Mouse (Mus musculus) frontal cortex, postnatal 25 days (tissue): Measurements from ENCODE around the gene Tbc1d10a.
A peak's percentile ranks its signal among the peaks of the same experiment; 100 is the strongest.

Experiments
- DNase-seq, 2 experiments: peaks; one replicate each; pipeline ENCODE4 v3.0.0; 2022; ENCODE audit warnings: low spot score in 2 of 2

Gene Tbc1d10a

DNA sequence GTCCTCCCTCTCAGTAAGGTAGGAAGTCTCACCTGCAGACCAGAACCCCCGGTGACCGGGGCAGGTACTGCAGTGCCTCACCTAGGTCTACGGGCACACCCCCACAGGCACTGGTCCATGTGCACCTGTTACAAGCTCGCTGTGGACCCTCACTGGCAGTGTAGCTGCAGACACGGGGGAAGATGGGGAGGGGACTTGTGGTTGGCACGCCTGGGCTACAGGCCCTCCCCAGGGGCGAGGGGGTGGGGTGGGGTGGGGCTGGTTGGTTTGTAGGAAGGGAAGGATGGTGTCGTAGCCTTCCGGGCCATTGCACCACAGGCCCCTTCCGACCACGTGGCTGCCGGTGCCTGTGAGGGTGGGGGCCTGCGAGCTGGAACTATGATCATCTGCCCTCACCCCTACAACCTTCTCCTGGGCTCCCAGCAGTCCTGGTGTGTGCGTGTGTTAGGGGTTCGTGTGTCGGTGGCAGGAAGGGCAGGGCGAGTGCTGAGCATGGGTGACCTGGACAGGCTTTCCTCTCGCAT is 50.9 kb downstream of the Tbc1d10a start:
- DNase-seq = no peak

DNA sequence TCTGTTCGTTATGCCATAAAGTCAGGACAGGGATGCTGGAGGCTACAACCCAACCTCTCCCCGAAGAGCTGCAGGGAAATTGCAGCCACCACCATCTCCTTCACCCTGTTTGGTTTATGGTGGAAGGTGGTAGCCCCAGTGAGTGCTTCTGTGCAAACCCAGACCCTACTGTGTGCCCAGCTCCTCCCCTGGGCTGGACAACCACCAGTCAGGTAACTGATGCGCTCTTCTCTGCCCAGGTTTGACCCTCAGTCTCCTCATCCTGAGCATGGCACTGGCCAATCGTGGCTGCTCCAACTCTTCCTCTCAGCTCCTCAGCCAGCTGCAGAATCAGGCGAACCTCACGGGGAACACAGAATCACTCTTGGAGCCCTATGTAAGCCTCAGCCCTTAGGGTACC is 51.6 kb downstream of the Tbc1d10a start:
- DNase-seq = no peak

DNA sequence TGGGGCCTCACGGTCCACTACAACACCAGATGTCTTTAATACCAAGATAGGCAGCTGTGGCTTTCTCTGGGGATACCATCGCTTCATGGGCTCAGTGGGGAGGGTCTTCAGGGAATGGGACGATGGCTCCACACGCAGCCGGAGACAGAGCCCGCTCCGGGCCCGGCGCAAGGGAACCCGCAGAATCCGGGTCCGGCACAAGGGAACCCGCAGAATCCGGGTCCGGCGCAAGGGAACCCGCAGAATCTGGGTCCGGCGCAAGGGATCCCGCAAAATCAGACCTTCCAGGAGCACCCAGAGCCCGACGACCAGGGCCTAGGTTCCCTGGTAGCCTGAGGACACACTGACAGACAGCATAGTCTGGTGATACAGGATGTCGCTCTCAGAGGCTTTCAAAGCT is 53.1 kb downstream of the Tbc1d10a start:
- DNase-seq = no peak

DNA sequence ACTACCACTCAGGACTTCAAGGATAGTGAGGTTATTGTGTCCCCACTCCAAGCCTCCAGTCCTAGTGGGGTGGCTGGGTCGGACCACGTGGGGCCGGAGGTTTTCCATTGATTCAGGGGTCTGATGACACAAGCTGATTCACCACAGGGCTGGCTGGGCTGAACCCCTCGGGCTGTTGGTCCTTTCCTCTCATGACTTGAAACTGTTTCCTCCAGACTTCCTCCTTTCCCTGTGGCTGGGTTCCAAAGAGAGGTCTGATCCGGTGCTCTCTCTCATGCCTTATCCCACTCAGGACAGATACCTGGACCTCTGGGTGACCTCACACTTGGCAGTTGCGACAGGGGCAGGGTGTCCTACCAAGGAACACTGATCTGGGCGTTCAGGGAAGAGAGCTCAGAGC is 53.6 kb downstream of the Tbc1d10a start:
- DNase-seq = no peak

DNA sequence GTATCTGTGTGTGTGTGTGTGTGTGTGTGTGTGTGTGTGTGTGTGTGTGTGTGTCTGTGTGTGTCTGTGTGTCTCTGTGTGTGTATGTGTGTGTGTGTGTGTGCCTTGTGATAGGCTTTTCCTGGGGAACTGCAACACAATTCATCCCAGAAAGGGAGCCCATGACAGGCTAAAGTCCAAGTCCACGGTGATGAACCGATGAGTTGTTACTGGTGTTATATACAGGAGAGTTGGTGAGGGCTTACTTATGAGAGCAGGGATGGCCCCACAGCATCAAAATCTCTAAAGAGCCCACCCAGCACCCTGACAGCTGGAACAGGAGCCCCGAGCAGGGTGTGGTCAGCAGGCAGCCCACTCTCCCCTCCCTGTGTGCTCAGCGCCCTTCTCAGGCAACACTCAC is 54.6 kb downstream of the Tbc1d10a start:
- DNase-seq = no peak

DNA sequence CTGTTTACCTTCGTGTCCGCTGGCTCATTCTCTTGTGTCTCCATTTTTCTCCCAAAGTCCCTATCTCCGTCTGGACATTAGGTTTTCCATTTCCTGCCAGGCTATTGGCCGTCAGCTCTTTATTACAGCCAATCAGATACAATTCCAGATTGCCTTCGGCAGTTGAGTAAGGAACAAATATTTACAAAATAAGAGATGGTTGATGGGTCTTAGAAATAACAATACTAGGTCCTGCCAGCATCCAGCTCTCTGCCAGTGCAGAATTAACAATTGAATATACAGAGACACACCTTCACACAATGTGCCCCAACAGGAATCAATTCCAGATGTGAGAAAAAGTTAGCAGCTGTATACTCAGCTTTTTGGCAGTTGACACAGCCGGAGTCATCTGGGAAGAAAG is 59.5 kb downstream of the Tbc1d10a start:
- DNase-seq = no peak

DNA sequence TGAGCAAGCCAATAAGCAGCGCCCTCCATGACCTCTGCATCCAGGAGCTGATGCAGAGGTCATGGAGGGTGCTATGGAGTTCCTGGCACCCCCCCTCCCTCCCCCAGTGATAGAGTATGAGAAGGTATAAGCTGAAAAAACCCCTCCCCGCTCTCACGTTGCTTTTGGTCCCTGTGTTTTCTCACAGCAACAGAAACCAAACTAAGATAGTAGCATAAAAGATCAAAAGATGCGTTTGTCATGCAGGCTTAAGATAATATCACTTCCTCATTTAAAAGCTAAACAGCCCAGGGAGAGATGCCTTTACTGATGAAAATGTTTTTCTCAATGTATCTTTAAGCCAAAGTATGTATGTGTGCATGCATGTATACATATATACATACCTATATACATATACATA is 60.0 kb downstream of the Tbc1d10a start:
- no peak for DNase-seq

DNA sequence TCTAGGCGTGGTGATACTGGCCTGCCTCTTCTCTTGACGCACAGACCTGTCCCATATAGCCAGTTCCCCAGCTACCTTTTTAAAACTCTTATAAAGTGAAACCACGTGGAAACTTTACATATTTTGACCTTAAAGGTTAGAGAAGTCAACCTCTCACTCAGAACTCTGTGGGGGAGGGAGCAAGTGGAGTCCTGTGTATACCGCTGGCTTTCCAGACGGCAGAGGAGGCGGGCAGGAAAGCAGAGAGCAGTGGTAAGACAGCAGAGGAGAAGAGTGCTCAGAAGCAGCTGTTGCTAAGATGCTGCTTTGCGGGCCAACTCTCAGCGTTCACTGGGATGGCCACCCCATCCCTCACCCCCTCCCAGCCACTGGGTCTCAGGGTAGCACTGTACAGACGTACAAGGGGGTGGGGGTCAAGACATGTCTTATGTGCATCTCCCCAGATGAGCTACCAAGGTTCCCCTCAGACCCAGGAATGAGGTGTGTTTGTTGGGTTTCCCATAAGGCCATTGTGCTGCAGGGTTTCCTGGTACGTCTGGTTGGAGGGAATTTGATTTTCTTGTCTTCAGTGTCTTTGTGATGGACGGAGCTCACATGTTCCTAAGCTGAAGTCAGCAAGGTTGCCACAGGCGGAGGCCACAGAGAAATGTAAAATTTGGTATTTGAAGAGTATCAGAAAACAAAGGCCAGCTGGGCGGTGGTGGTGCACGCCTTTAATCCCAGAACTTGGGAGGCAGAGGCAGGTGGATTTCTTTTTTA is 60.8 kb downstream of the Tbc1d10a start:
- DNase-seq = no peak

DNA sequence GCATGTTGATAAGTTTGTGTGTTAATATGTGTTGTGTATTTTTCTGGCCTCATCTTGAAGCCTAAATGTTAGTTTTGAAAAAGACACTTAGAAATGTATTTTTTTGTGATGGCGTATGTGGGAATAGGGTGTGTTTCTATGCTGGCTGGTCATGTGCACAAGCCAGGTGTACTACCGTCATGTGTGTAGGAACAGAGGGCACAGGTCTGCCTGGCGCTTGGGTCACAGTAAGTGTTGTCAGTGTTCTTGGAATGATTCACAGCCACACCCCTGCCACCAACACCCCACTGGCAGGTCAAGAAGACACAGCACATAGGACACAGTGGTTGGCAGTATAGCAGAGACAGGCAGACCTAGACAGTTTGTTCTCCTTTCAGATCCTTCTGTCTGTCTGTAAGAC is 62.6 kb downstream of the Tbc1d10a start:
- no peak for DNase-seq

DNA sequence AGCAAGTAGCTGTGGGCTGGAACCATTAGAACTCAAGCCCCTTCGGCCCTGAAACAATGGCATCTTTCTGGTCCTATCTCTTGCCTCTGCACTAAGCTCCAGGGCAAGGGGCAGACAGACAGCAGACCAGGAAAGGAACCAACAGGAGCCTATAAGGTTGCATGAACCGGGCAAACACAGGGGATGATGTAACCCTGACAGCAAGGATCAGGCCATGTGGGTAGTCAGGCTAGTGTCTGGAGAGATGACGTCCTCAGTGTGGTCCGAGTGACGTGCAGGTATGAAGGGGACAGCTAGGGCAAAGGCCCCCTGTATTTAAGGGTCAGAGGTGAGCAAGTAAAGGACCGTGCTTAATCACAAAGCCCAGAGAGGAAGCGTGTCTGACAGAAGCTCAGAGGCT is 63.7 kb downstream of the Tbc1d10a start:
- no peak for DNase-seq

DNA sequence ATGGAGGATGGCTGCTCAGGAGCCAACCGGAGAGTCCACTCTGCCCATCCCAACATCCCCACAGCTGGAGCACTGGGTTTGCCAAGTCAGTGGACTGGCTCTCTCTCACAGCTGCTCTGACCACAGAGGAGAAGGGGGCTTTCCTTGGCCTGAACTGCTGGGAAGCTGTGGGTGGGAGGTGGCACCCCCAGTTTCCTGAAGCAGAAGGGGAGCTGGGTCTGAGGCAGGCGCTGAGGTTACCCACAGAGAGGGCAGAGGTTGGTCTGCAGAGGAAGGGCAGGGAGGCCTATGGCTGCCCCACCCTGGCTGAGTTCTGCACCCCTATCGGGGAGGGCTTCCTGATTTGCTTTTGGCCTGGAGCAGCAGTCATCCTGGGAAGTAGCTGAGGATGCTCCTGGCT is 64.8 kb downstream of the Tbc1d10a start:
- no peak for DNase-seq

DNA sequence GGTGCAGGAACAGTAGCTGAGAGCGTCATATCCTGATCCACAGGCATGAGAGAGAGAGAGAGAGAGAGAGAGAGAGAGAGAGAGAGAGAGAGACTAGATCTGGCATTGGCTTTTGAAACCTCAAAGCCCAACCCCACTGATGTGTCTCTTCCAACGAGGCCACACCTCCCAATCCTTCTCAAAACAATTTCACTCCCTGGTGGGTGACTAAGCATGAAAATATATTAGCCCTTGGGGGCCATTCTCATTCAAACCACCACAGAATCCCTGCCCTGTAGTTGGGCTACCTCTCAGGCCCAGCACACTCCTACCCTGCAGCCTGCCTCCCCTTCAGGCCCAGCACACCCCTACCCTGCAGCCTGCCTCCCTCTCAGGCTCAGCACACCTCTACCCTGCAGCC is 66.3 kb downstream of the Tbc1d10a start:
- no peak for DNase-seq

DNA sequence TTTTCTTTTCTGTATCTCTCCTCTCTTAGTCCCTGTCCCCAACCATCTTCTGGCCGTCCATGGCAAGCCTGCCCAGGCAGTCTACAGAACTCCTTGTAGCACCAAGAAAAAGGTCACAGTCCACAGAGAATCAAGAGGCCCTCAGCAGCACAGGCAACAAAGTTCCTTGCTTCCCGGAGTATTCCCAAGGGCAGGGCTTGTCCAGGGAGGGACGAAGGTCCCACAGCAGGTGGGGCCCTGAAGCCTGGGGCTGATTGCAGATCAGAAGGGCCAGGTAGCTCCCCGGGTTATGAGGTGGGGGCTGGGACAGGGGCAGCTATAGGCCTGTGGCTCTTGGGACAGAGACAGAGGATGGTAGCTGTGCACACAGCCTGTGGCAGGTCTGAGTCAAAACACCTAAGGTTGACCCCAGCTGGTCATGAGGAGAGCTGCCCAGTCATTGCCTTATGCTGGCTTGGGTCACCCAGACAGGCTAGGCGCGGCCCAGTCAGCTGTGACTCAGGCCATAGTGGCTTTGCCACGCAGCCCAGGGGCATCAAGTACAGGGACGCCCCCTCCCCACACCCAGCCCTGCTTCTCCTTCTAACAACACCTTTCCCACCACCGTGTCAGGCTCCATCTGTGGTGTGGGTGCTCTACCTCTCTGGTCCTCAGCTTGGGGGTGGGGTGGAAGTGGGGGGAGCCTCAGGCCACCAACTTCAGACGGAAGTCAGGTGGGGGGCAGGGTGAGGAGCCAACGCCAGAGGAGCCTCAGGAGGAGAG is 70.4 kb downstream of the Tbc1d10a start, which contains the start of gene Lif:
Gene Lif, plus strand, starts transcription at position 712 of the 762 bp plus-strand sequence.
- DNase-seq = no peak

DNA sequence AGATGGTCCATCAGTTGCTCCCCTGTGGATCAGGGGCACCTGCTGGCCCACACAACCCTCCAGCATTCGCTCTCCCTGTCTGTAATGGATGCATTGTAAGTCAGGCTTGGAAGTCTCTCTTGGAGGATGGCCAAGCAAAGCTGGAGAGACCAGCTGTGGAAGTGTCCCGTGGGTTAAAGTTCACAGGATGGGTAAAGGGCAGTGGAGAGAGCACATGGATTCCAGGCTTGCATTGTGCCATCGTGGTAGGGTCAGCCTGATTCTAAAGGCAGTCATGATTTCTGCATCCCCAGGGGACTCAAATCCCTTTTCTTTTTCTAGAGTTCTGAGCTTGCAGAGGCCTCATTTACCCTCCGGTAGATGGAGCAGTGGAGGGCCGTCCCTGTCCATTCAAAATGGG is 71.2 kb downstream of the Tbc1d10a start:
- no peak for DNase-seq

DNA sequence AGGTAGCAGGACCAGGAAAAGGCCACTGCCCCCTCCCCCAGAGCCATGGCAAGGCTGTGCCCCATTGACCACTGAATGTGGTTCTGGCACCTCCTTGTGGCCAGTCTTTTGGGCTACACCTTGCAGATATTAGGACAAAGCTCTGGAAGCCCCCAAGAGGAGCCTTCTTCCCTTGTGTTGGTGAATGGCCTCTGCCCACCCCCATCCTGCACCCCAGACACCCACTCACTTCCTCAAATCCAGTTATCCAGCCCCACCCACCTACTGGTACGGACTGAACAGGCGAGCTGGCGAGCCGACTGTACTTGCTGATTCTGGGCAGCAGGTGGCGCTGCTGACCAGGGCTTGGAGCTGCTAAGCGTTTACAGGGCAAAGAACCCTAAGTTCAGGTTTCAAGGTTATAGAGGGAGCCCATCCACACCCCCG is 72.1 kb downstream of the Tbc1d10a start:
- peak; percentile 81 to 82 for DNase-seq

DNA sequence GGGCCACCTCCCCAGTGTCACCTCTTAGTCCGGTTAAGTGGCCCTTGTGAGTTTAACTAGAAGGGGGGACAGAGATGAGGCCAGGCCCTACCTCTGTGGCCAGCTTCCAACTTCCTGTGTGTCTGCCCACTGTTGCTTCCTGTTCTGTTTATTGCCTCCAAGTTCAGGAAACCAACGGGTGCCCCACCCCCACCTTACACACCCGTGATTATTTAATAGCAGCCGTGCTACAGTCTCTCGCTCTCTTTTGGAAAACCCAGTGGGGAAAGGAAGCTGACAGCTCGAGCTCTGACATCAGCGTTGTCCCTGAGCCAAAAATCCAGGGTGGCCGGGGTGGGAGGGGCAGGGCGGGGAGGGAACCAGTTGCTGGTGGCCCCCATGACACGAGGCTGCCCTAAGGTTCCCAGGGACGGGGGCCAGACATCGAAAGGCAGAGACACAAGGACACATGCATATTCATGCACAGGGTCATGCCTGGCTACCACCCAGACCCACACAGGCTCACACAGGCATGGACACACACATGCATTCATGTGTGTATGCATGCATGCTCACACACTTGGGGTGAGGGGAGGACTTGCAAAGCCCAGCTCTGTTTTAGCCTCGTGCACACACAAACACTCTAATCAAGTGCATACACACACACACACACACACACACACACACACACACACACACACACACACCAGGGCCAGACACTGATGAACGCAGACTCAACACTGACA is 74.0 kb downstream of the Tbc1d10a start:
- DNase-seq = no peak

DNA sequence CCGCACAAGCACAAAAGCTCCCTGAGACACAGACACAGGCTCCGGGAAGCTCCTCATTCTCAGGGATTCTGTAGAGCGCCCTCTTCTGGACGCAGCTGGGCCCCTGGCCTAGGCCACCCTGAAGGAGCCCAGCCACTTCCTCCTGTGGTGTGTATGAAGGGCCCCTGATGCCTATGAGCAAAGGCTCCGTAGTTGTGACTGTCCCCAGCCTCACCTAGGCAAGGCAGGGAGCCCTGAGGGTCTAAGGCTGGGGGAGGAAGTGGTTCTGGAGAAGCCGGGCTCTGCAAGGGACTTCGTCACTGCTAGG is 74.6 kb downstream of the Tbc1d10a start:
- no peak for DNase-seq

DNA sequence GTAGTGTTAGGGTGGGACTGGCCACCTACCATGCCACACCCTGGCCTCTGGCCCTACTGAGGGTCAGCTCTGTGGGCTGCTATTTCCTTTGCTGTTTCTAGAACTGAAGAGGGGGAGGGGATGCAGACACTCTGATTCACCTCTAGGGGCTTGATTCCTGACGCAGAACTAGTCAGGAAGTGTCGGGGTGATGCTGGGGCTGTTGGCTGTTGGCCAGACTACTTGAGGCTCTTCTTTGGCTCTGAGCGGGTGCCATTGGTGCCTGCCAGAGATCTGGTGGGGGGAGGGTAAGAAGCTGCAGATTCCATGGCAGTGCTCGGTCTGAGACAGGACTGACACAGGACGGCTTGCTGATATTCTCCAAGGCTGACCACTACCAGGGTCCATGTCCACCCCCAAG is 75.4 kb downstream of the Tbc1d10a start:
- no peak for DNase-seq

DNA sequence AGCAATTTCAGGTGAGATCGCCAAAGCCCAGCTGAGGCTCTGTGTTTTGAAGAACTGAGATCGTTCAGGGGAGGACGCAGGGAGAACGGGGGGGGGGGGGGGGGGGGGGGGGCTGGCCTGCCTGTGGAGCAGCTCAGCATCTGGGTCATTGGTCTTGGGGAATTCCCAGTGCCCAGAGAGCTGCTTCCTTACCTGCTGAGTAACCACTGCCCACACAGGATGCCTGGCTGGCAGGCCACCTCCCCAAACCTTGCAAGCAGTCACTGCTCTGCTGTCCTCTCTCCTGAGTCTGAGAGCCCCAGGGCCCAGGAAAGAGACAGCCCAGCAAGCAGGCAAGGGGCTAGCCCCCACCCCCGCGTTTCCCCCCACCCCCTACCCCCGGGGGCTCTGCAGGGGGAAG is 76.3 kb downstream of the Tbc1d10a start:
- no peak for DNase-seq

DNA sequence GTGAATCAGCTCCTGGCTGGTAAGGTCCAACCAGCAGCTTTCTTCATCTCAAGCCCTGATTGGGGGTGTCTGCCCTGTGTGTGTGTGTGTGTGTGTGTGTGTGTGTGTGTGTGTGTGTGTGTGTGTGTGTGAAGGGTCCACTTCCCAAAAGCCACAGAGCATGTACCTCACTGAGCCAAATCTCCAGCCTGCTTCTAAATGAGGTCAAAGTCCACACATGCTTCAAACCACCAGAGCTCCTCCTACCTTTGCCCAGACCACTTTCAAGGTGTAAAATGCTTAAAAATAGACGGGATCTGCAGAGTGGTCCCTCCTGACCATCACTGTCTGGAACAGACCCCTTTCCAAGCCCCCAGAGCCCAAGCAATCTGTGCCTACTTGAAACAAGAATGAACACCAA is 76.7 kb downstream of the Tbc1d10a start:
- DNase-seq = no peak

DNA sequence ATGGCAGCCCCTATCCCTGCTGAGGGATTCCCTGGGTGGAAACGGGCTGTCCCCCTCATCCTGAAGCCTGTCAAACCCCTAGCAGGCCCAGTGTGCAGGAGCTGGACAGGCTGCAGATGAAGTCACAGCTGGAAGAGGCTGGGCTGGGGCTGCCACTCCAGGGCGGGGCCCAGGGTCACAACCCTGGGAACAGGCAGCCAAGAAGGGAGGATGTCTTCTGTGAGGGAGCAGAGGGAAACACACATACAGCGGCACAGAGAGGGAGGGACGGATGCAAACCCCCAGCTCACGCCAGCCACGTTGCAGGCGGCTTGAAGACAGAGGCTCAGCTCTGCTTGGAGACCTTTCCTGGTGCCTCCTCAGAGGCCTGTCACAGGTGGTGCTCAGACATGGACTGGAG is 77.5 kb downstream of the Tbc1d10a start:
- DNase-seq = no peak
